Mouse (Mus musculus) adipose tissue, adult 10 weeks (tissue): ENCODE data around the gene Dhx38. TPM values are rescaled to one million over a fixed set of nuclear protein-coding genes. Genes with fewer than 3 reads are reported as not detected.

Experiments used
- polyA plus RNA-seq: library from polyadenylated mRNA; stranded (reverse); fragments of 350-450 nt; fragmentation: Illumina TruSeq; extraction: RNeasy Lipid Tissue Mini Kit (QIAGEN cat#74804); gene quantifications from one replicate; pipeline ENCODE4 v1.2.3, GENCODE M21; 2014; ENCODE audit warnings: low read depth, low replicate concordance

Dhx38 gene
- polyA plus RNA-seq = 16.6 TPM

GRCm38 (mm10) chr8:109565498-109566333 lies at the start of gene Dhx38, which contains the start of gene Txnl4b:
Dhx38 (minus strand) TSS chr8:109565861.
Txnl4b (plus strand) TSS chr8:109565892.

DNA sequence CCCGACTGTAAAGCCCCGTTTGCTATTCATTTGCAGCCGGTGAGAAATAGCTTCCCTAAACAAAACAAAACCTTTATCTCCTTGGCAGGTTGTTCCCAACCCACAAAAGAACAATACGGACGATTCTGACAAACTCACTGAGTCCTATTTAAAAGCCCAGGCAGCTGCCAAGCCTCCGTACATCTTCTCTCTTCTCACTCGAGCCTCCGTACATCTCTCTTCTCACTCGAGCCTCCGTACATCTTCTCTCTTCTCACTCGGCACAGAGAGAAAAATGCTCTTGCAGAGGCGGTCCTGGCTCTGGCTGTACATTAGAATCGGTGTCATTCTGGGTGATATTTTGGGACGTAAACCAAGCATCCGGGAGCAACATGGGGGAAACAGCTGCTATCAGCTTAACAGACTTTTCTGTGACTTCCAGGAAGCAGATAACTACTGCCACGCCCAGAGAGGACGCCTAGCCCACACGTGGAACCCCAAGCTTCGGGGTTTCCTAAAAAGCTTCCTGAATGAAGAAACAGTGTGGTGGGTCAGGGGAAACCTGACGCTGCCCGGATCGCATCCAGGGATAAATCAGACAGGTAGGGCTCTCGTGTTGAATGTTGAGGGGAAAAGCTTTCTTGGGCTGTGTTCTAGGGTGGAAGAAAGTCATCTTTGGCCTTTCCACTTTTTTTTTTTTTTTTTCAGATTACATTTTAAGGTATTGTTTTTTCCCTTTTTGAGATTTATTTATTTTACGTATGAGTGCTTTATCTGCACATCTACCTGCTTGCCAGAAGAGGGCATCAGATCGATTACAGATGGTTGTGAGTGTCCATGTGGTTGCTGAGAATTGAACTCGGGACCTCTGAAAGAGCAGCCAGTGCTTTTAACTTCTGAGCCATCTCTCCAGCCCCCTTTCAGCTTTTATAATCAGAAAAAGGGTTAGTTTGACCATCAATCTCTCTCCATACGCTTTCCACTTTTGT lies 48.9 kb upstream of the Dhx38 start, which contains the start of gene Pkd1l3:
Pkd1l3 (plus strand) TSS at position 275 of the 968 bp plus-strand sequence.

DNA sequence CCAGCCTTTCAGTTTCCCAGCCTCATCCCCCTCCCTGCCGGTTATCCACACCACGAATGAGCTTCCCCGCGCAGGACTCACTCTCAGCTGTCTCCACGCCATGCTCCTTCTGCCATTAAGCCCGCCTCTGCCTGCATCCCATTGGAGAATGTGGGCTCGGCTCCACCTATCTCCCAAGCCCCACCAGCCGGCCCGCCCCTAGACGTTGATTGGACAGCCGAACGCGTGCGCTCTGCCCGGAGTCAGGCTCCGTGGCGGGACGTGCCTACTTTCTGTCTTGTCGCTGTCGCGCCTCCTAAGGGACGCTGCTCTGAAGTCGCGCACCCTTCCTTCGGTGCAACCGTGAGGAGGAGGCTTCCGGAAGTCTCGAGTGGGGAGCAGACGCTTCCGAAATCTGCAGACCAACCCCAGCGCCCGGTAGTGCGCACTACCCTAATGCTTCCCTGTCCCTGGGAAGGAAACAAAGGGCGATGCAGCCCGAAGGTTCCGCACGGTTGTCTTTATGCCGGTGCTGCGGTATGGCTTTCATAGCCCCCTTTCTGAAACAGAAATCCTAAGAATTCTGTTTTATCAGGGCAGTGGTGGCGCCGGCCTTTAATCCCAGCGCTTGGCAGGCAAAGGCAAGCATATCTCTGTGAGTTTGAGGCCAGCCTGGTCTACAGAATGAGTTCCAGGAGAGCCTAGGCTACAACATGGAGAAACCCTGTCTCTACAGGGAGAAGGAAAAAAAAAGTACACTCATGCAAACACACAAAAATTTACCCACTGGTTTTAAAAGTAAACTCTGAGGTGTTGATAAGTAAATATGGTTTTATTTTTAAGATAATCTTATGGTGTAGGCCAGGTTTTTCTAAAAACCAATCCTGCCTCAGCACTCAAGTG lies 42.9 kb upstream of the Dhx38 start, which contains the start of gene Dhodh:
Dhodh (minus strand) TSS at position 403 of the 882 bp plus-strand sequence.

GRCm38 (mm10) chr8:109578900-109579301 lies 13.2 kb upstream of the Dhx38 start, which contains the start of gene Hp:
Hp (minus strand) TSS chr8:109579172.

Other genes starting within 250 kb of the Dhx38 start
- gene Pmfbp1, start 71.8 kb downstream of the Dhx38 start, polyA plus RNA-seq = 7.3 TPM
- gene Txnl4b, start within 50 bp of the Dhx38 start, polyA plus RNA-seq = 12.3 TPM
- gene Hp, start 13.3 kb upstream of the Dhx38 start, polyA plus RNA-seq = 1,860 TPM
- gene Dhodh, start 42.8 kb upstream of the Dhx38 start, polyA plus RNA-seq = 18.5 TPM
- gene Pkd1l3, start 48.7 kb upstream of the Dhx38 start, polyA plus RNA-seq = 1.2 TPM
- gene Ist1, start 127.4 kb upstream of the Dhx38 start, polyA plus RNA-seq = 74.1 TPM
- gene Zfp821, start 139.7 kb upstream of the Dhx38 start, polyA plus RNA-seq = 11.2 TPM
- gene Atxn1l, start 171.9 kb upstream of the Dhx38 start, polyA plus RNA-seq = 14.7 TPM
- 63.7 TPM for gene Ap1g1, start 212.7 kb upstream of the Dhx38 start, polyA plus RNA-seq